Mouse (Mus musculus): ENCODE data around the gene Ppp2r5d. TPM values are rescaled to one million over a fixed set of nuclear protein-coding genes. Genes with fewer than 3 reads are reported as not detected.
A peak's percentile ranks its signal among the peaks of the same experiment; 100 is the strongest.

Ppp2r5d gene
- polyA plus RNA-seq, 1 experiment from 2014 or later: 93.2 TPM

- H3K27ac ChIP-seq (replicated peaks): no peak overlapping the region
- H3K36me3 ChIP-seq: peaks cover 82% of the 10 kb centered on the region
- WGBS: 85% methylated on average over 6 of the region's 6 CpGs
- peaks cover 35% of the 10 kb centered on the region for H3K4me1 ChIP-seq
- H3K4me3 ChIP-seq (replicated peaks): no peak overlapping the region
- no peaks in the 10 kb centered on the region for H3K9me3 ChIP-seq (replicated peaks)
- no peak for ATAC-seq (ENCODE audit: insufficient number of reproducible peaks, low FRiP score, low TSS enrichment, low read depth)
- no peaks in the 10 kb centered on the region for H3K27me3 ChIP-seq
- no peak overlapping the region for H3K9ac ChIP-seq
- H3K4me2 ChIP-seq (replicated peaks): no peak overlapping the region
These were observed 48.9 kb downstream of the Ppp2r5d start for GRCm38 (mm10) chr17:46656054-46656453.

- H3K4me1 ChIP-seq: peaks cover 49% of the 10 kb centered on the region
- no peaks in the 10 kb centered on the region for H3K27me3 ChIP-seq
- H3K4me2 ChIP-seq (replicated peaks): peak overlapping the region; percentile 80
- peaks cover 55% of the 10 kb centered on the region for H3K36me3 ChIP-seq
- 63% methylated on average over 20 of the region's 20 CpGs for WGBS
- no peak for ATAC-seq (ENCODE audit: insufficient number of reproducible peaks, low FRiP score, low TSS enrichment, low read depth)
- H3K9ac ChIP-seq: peak overlapping the region; percentile 73
- peak overlapping the region; percentile 97 for H3K27ac ChIP-seq (replicated peaks)
- no peaks in the 10 kb centered on the region for H3K9me3 ChIP-seq (replicated peaks)
- H3K4me3 ChIP-seq (replicated peaks): peak overlapping the region; percentile 71
These were observed 53.0 kb downstream of the Ppp2r5d start for GRCm38 (mm10) chr17:46651755-46652547.

- Histone ChIP-seq H3K4me2 (replicated peaks) (peak overlapping the region; percentile 80), H3K27me3 (no peaks in the 10 kb centered on the region), H3K4me1 (peaks cover 54% of the 10 kb centered on the region), H3K4me3 (replicated peaks) (peak overlapping the region; percentile 71), H3K27ac (replicated peaks) (peak overlapping the region; percentile 97), H3K9me3 (replicated peaks) (no peaks in the 10 kb centered on the region), H3K36me3 (peaks cover 48% of the 10 kb centered on the region), H3K9ac (peak overlapping the region; percentile 73)
- ATAC-seq (ENCODE audit: insufficient number of reproducible peaks, low FRiP score, low TSS enrichment, low read depth): no peak
- 70% methylated on average over 17 of the region's 17 CpGs for WGBS
These were observed 53.6 kb downstream of the Ppp2r5d start for GRCm38 (mm10) chr17:46651292-46651691.

DNA sequence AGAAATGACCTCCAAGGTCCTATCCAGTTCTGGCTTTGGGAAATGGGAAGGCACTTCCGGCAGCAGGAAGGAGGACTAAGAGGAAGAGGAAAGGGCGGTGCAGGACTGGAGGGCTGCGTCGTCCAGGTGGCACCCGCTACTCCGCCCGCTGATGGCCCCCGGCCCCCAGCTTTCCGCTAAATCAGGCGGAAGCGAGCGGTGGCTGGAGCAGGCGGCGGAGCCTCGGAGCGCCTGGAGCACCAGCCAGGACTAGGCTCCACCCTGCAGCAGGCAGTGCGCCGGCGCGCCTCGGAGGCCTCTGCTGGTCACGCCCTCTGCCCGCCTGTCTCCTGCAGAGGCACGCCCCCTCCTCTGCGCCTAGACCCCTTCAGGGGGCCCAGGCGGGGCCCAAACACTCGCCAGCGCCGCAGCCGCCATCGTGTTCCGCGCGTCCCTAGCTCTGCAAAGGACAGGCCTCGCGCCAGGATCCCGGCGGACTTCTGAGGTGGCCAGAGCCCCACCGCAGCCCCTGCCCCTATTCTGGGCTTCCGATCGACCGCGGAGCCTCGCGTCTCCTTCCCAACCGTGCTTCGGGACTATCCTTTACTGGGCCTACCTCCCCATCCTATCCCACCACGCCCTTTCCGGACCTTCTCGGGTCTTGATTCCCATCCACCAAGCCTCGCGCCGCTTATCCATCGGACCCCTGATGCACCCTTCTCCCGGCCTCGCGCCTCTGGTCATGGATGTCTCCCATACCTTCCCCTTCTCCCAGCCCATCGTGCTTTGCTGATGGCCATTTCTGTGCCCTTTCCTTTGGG, 54.5 kb downstream of the Ppp2r5d start, which contains the start of gene Cul7:
Cul7 (plus strand) TSS at position 106 of the 800 bp plus-strand sequence.
- no peaks in the 10 kb centered on the region for H3K27me3 ChIP-seq
- H3K4me2 ChIP-seq (replicated peaks): peak within 1 kb of the TSS; percentile 80
- peak within 1 kb of the TSS; percentile 73 for H3K9ac ChIP-seq
- no peaks in the 10 kb centered on the region for H3K9me3 ChIP-seq (replicated peaks)
- peak within 1 kb of the TSS; percentile 71 for H3K4me3 ChIP-seq (replicated peaks)
- ATAC-seq (ENCODE audit: insufficient number of reproducible peaks, low FRiP score, low TSS enrichment, low read depth): peak; percentile 96
- under 1% methylated on average over 58 of the region's 58 CpGs for WGBS
- H3K36me3 ChIP-seq: peaks cover 40% of the 10 kb centered on the region
- H3K4me1 ChIP-seq: peaks cover 54% of the 10 kb centered on the region
- peak within 1 kb of the TSS; percentile 97 for H3K27ac ChIP-seq (replicated peaks)

- peak overlapping the region; percentile 37 for H3K9ac ChIP-seq
- H3K9me3 ChIP-seq (replicated peaks): no peaks in the 10 kb centered on the region
- peaks cover 36% of the 10 kb centered on the region for H3K36me3 ChIP-seq
- no peak for ATAC-seq (ENCODE audit: insufficient number of reproducible peaks, low FRiP score, low TSS enrichment, low read depth)
- peak overlapping the region; percentile 71 for H3K4me3 ChIP-seq (replicated peaks)
- WGBS: 33% methylated on average over 15 of the region's 15 CpGs
- H3K27ac ChIP-seq (replicated peaks): peak overlapping the region; percentile 97
- peaks cover 60% of the 10 kb centered on the region for H3K4me1 ChIP-seq
- peak overlapping the region; percentile 80 for H3K4me2 ChIP-seq (replicated peaks)
- no peaks in the 10 kb centered on the region for H3K27me3 ChIP-seq
These were observed 55.1 kb downstream of the Ppp2r5d start for GRCm38 (mm10) chr17:46649811-46650210.

DNA sequence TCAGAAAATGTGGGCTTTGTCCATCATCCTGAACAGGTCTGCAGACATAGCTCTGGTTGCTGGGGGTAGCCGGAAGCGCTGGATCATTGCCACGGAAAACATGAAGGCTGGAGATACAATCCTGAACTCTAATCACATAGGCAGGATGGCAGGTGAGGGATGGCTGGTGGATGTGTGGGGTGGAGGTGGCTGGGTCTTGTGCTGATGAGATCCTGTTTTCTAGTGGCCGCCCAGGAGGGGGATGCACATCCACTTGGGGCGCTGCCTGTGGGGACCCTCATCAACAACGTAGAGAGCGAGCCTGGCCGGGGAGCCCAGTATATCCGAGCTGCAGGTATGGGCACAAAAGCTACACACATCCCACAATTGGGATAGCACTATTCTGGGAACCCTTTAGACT, 56.5 kb downstream of the Ppp2r5d start:
- Histone ChIP-seq H3K36me3 (peaks cover 22% of the 10 kb centered on the region), H3K4me2 (replicated peaks) (no peak overlapping the region), H3K27ac (replicated peaks) (no peak overlapping the region), H3K9ac (no peak overlapping the region), H3K9me3 (replicated peaks) (no peaks in the 10 kb centered on the region), H3K27me3 (no peaks in the 10 kb centered on the region), H3K4me1 (peaks cover 56% of the 10 kb centered on the region), H3K4me3 (replicated peaks) (no peak overlapping the region)
- WGBS: 90% methylated on average over 9 of the region's 9 CpGs
- ATAC-seq (ENCODE audit: insufficient number of reproducible peaks, low FRiP score, low TSS enrichment, low read depth): no peak

DNA sequence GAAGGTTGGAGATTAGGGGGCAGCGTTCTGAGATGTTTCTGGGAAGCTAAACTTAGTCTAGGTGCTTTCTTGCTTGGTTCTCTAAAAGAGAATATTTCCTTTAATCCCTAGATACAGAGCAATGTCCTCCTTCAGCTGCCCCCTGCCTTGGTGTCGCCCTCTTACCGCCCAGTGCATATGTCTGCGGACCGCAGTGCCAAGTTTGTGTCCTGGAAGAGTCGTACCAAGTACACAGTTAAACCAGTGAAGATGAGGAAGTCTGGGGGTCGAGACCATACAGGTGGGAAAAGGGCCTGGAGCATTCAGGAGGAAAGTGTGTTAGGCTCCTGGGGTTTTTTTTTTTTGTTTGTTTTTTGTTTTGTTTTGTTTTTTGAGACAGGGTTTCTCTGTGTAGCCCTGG, 57.6 kb downstream of the Ppp2r5d start:
- Histone ChIP-seq H3K36me3 (peaks cover 13% of the 10 kb centered on the region), H3K27me3 (no peaks in the 10 kb centered on the region), H3K9me3 (replicated peaks) (no peaks in the 10 kb centered on the region), H3K4me1 (peaks cover 45% of the 10 kb centered on the region), H3K9ac (no peak overlapping the region), H3K27ac (replicated peaks) (no peak overlapping the region), H3K4me2 (replicated peaks) (no peak overlapping the region), H3K4me3 (replicated peaks) (peak overlapping the region; percentile 97; the same call in 1 of the 2 replicates)
- 91% methylated on average over 7 of the region's 7 CpGs for WGBS
- ATAC-seq (ENCODE audit: insufficient number of reproducible peaks, low FRiP score, low TSS enrichment, low read depth): no peak

- under 1% methylated on average over 19 of the region's 19 CpGs for WGBS
- Histone ChIP-seq H3K4me3 (replicated peaks) (peak overlapping the region; percentile 97), H3K9ac (peak overlapping the region; percentile 82), H3K27me3 (no peaks in the 10 kb centered on the region), H3K4me1 (peaks cover 35% of the 10 kb centered on the region), H3K36me3 (peaks cover 23% of the 10 kb centered on the region), H3K9me3 (replicated peaks) (no peaks in the 10 kb centered on the region), H3K4me2 (replicated peaks) (peak overlapping the region; percentile 78), H3K27ac (replicated peaks) (peak overlapping the region; percentile 89)
- peak; percentile 2; the same call in 1 of the 2 replicates for ATAC-seq (ENCODE audit: insufficient number of reproducible peaks, low FRiP score, low TSS enrichment, low read depth)
These were observed 58.6 kb downstream of the Ppp2r5d start for GRCm38 (mm10) chr17:46646322-46646662.

DNA sequence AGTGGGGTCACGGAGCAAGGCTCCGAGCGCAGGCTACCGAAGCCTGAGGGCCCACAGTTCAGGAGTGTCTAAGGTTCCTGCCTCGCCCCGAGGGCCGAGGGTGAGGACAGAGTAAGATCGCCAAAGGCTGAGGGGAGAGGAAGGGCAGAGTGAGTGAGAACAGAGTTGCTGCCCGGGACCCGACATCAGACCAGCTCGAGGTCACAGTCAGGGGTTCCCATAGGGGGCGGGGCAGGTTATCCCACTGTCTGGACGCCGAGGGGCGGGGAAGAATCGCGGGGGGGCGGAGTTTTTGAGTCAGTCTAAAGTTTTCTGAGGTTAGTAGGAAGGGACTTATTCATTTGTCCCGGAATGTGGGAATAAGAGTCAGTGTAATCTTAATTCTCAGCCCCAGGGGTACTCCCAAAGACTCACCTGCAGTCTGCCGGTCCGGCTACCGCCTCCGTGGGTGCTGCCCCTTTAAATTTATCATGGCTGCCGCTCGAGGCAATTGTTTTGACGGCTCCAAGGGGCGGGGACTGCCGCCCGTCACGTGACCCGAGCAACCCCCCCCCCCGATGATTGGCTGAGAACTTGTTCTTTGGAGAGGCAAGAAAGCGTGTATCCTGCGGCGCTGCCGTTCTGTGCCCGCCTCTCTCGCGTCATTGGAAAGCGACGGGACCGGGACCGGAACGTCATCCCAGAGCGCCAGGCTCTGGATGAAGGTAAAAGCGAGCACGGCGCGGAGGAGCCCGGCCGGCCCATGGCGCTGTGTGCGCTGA, 59.2 kb downstream of the Ppp2r5d start, which contains the start of the genes Klc4 and Mrpl2:
Klc4 (minus strand) TSS at position 462 of the 761 bp plus-strand sequence.
Mrpl2 (plus strand) TSS at position 669 of the 761 bp plus-strand sequence.
- Histone ChIP-seq H3K27me3 (no peaks in the 10 kb centered on the region), H3K9ac (peak within 1 kb of the TSS; percentile 82), H3K27ac (replicated peaks) (peak within 1 kb of the TSS; percentile 89), H3K36me3 (peaks cover 28% of the 10 kb centered on the region), H3K4me1 (peaks cover 32% of the 10 kb centered on the region), H3K4me3 (replicated peaks) (peak within 1 kb of the TSS; percentile 97), H3K4me2 (replicated peaks) (peak within 1 kb of the TSS; percentile 90), H3K9me3 (replicated peaks) (no peaks in the 10 kb centered on the region)
- WGBS: under 1% methylated on average over 52 of the region's 53 CpGs
- ATAC-seq (ENCODE audit: insufficient number of reproducible peaks, low FRiP score, low TSS enrichment, low read depth): peak; percentile 72

DNA sequence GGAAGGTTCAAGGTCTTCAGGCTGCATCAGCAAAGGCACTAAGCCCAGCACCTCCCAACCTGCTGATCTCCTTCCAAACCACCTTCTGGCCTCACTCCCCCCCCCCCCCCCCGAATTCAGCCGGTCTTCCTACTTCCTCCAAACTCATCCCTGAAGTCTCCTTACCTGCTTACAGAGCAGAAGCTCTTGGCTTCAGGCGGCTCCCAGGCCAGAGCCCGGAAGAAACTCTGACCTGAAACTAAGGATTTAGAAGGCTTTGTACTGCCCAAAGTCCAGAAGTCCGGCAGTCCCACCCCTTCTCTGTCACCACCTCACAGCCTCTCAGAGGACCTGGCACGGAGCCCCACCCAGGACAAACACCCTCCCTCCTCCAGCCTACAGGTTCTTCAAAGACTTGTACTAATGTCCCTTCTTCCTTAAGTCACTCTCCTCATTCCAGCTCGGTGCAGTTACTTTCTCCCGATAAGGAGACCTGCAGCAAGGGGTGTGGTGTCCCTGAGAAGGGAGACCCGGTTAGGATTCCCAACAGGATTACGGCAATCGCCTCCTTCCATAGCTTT, 59.9 kb downstream of the Ppp2r5d start:
- H3K36me3 ChIP-seq: peaks cover 36% of the 10 kb centered on the region
- H3K9me3 ChIP-seq (replicated peaks): no peaks in the 10 kb centered on the region
- peak overlapping the region; percentile 97 for H3K4me3 ChIP-seq (replicated peaks)
- H3K9ac ChIP-seq: peak overlapping the region; percentile 72
- H3K27ac ChIP-seq (replicated peaks): peak overlapping the region; percentile 63
- peak overlapping the region; percentile 90 for H3K4me2 ChIP-seq (replicated peaks)
- 8% methylated on average over 11 of the region's 11 CpGs for WGBS
- H3K4me1 ChIP-seq: peaks cover 29% of the 10 kb centered on the region
- no peaks in the 10 kb centered on the region for H3K27me3 ChIP-seq
- no peak for ATAC-seq (ENCODE audit: insufficient number of reproducible peaks, low FRiP score, low TSS enrichment, low read depth)
